Mouse (Mus musculus) telencephalon, adult 2 months (tissue): Measurements from ENCODE around the gene Trpm8.

Source experiments
- DNase-seq: peaks from one replicate; pipeline ENCODE4 v3.0.0-alpha.2; 2011; ENCODE audit warnings: low read depth, low spot score

Gene Trpm8

DNA sequence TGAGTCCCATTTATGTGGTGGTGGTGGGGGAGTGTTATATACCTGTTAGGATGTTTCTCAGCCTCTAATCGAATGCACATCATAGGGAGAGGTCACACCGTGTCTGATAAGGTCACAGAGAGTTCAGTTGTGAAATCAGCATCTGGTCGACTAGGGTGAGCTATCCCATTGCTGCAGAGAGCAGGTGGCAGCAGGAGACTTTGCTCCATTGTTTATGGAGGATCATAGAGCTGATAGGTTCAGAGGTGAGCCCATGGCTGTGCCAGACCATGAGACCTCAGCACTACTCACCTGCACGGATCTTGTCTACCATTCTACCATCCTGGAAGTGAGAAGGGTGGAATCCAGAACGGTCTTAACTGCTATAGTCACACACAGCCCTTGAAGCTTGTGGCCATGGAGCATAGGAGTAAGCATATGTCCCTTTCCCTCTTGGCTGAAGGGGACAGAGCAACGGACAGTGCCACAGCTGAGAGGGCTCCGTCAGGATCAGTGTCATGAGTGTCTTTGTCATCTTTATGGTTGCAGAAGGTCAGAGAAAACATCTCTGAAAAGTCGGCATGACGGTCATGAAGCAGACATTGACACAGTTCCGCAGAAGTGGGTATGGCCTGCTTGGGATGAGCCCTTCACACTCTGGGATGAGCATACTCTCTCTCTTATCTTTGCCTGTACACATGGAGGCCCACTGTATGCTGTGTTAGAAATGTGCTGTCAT, 6.9 kb downstream of the Trpm8 start:
- no peak for DNase-seq

DNA sequence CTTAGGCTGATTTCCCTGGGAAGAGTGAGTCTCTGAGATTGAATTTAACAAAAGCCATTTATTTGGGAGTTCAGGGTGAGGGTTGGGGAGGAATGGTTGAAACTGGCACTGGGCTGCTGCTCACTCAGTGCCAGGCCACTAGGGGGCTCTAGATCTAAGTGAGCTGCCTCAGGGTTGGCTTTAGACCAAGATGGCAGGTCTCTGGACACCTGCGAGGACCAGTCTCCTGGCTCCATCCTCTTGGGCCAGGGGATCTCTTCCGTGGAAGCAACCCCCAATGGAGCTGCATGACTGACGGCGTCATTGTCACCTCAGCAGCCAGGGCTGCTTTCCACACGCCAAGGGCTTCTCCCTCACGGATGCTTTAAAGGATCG, 7.5 kb downstream of the Trpm8 start:
- DNase-seq, result no peak

DNA sequence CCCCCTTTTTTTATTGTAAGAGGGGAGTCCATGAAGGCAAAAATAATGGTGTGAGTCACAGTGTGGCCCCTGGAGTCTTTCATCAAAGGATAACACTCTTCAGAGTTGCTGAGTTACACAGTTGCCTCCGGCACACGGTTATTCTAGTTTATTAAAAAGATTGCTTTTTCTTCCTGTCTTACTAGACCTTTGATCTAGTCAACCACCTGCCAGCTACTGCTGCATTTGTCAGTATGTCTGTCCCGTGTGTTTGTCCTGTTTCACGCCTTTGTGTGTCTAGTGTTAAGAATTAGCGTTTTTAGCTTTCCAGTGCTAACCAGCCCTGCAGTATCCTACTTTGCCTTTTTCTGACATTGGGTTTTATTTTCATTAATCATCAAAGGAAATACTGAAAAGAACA, 8.2 kb downstream of the Trpm8 start:
- no peak for DNase-seq

DNA sequence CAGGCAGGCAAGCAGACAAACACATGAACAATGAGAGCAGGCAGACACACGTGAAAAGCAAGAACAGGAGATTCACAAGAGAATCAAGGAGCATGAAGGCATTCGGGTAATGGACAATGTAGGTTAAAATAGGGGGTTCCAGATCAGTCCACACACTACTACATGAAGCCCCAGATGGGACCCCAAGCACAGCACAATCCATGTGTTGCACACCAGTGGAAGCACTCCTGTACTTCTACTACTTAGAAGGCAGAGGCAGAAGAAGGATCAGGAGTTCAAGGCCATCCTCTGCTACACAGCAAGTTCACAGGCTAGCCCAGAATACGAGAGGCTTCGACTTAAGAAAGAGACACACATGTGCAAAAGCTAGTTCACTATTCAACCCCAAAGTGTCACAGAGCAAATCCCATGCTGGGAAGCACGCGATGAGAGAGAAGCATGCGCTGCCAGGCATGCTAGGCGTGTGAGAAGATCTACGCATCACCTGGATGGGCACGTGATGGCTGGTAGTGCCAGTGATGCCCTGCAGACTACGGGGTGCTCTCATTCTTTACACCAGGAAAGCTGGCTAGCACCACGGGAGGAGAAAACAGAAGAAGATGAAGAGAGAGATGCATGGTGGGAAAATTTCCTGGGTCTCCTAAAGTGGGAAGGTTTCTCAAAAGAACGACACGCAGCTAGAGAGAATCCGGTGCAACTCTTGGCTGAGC, 8.8 kb downstream of the Trpm8 start:
- DNase-seq, result no peak

DNA sequence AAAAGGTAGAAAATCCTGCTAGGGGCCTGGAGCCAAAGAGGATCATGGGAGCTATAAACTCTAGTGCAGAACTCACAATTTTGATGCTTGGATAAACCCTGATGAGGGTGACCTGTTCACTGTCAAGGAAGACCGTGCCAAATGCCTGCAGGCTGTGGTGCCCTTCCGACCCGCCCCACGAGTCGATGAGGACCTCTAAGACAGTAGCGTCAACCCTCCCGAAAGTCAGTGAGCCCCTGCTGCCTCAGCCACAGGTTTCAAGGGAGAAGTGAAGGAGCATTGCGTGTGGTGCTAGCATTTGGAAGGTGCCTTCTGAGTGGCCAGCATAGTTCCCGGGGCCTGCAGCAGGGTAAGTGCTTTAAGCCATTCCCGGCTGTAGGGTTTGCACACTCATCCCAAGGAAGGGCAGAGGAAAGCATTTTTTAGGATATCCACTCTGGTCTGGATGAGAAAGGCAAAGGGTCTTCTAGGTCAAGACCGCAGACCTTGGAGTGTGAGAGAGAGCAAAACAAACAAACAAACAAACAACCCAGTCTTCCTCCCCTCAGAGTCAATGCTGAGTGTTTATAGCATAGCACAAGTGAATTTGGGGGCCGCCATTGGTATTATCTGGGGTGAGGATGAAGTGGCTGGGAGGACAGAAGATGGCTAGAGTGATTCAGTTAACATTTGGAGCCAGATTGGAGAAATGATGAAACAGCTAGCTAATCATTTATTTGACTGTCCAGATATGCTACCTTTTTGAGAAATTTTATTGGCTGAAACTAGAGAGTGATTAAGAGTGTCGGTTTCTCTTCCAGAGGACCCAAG, 9.6 kb downstream of the Trpm8 start:
- no peak for DNase-seq

DNA sequence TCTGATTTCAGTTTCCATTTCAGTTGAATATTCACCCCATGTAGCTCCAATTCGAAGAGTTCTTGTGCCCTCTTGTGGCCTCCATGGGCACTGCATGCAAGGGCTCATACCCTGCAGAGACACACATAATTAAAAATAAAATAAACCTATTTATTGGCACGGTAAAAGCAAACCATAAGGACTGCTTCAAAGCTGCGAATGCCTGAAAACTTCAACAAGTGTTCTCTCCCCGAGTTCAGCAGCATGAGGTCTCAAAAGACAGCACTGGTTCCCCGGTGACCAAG, 10.2 kb downstream of the Trpm8 start:
- no peak for DNase-seq

DNA sequence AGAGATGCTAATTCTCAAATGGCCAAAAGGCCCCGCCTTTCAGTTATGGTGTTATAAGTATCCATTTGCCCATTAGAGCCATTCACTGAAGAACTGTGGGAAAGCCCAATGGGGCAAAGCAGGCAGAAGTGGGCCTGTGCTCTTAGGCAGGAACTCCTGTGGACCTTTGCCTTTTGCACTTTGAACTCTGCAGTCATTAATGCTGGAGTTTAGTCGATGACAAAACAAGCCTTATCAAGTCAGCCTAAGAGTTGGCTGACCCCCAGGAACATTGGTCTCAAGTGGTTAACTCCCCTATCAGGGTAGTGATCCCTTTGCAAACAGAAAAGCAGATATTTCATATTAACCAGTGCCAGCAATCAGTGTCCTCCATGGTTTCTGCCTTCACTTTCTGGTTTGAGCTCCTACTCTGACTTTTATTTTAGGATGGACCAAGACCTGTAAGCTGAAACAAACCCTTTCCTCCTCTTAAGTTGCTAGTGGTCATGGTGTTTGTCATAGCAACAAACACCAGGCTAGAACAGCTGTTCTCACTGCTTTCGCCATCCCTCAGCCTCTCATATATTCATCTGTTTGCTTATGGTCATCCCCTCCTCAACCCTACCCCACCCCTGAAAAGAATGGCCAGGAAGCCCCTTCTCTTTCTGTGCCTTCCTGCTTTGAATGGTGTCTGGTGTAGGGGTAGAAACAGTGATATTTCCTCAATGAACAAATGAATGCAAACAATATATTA, 10.8 kb downstream of the Trpm8 start:
- no peak for DNase-seq

DNA sequence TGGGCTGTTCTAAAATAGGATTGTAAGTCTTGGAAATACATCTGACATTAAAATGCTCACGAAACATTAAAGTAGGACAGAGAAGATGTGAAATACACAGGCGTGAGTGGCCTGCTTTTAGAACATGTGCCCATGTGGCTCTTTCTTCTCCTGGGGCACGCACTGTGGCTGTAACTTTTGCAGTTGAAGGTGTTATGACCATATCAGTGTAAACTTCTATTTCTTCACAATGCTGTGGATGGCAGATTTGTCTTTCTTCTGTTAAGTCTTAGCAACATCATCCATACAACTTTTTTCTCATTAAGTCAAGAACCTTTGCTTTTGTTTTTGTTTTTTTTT, 11.3 kb downstream of the Trpm8 start:
- no peak for DNase-seq

DNA sequence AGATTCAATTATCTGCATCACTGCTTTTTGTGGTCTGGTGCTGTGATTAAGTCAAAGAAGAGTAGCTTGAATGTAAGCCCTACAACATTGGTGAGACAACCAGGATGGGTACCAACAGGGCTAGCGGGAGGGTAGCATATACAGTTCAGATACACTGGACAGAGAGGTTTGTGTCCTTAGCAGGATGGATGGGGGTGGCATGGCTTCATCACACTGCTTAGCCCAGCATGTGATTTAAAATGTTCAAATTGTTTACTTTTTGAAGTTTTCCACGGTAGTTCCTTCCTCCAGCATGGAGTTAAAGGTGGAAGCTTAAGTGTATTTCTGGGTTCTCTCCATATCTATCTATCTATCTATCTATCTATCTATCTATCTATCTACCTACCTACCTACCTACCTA, 11.7 kb downstream of the Trpm8 start:
- no peak for DNase-seq

DNA sequence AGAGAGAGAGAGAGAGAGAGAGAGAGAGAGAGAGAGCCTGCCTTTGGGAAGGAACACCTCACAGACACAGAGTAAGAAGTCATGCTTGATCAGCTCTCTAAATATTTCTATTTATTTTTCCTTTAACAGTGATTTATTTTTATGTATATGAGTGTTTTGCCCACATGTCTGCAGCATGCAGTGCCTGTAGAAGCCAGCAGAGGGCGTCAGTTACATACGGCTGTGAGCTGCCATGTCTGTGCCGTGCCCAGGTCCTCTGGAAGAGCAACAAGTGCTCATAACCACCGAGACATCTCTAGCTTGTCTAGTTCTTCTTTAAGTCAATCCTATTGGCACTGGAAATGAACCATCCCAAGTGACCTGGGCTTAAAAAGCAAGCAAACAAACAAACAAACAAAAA, 12.5 kb downstream of the Trpm8 start:
- no peak for DNase-seq

DNA sequence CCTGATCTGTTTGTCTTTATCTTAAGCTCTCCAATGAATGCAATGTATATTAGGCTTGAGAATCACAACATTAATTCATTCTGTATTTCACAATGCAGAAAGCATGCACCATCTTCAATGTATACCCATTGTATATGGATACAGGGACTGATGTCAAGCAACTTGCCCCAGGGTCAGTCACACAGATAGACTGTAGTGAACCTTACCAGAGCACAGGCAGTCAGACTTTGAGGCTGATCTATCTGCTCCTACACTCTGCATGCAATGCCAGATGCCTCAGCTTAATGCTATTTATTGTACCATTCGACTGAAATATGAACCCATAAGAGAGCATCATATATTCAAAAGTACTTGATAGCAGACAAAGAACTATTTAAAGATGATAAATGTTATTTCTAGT, 13.1 kb downstream of the Trpm8 start:
- no peak for DNase-seq

DNA sequence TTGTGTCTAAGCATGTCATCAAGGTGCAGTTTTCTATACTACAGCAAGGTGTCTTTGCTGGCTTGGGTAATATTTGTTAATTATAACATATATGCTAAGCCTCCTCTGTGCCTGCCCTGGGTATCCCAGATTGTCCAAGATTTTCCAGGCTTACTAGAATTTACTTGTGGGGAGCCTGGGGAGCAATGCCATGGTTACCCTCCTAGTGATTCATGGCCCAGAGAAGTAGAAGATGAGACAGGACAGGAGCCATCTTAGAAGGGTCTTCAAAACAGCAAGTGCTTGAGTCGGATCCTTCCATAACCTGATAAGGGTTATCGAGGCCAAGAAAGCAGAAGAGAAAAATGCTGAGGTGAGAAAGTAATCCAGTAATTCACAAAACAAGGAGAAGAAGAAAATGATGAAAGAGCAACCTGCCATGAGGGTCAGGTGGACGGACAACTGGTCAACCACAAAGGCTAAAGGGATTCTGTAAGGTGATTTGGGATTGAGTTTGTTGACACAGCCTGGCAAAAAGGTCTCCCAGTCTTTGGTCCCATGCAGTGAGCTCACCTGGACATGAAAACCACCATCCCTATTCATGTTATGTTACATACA, 14.0 kb downstream of the Trpm8 start:
- DNase-seq, result no peak

DNA sequence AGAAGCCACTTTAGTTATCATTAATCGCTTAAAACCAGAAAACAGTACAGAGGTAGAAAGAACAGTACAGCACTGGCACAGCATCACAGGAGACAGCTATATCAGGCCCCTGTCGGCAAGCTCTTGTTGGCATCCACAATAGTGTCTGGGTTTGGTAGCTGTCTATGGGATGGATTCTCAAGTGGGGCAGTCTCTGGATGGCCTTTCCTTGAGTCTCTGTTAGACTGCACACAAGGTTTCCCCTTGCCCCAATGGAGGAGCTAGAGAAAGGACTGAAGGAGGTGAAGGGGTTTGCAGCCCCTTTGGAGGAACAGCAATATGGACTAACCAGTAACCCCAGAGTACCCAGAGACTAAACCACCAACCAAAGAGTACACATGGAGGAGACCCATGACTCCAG, 14.6 kb downstream of the Trpm8 start:
- no peak for DNase-seq

DNA sequence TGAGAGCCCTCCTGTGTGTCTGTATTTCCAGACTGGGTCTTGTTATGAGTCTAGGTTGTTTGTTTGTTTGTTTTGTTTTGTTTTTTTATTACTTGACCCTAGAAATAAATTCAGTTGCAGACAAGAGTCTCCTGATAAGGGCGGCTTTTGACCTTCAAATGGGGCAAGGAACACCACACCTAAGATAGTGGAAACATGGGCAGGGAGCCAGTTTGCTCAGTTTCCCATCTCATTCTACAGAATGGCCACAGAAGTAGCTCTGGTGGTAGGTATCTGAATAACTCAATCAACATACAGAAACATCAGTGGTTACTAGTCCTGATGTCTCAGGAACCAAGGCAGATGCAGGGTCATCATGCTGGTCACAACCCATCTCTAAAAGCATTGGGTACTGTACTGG, 17.2 kb downstream of the Trpm8 start:
- DNase-seq, result no peak

DNA sequence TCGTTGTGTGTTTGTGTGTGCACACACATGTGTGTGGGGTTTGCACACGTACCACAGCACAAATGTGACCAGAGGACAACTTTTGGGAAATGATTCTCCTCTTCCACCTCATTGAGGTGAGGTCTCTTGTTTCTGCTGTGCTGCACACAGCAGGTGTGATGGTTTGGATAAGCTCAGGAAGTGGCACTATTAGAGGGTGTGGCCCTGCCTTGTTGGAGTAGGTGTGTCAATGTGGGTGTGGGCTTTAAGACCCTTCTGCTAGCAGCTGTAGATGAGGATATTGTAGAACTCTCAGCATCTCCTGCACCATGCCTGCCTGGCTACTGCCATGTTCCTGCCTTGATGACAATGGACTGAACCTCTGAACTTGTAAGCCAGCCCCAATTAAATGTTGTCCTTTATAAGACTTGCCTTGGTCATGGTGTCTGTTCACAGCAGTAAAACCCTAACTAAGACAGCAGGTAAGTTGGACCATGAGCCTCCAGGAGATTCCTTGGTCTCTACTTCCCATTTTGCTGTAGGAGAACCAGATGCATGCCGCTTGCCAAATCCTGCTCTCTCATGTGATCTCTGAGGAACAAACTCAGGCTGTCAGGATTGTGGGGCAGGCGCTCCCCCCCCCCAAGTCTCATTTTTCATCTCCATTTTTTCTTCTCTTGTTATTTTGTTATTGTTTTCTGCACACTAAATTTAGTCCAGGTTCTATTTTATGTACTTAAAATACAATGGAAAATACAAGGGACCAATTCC, 18.9 kb downstream of the Trpm8 start:
- DNase-seq, result no peak

DNA sequence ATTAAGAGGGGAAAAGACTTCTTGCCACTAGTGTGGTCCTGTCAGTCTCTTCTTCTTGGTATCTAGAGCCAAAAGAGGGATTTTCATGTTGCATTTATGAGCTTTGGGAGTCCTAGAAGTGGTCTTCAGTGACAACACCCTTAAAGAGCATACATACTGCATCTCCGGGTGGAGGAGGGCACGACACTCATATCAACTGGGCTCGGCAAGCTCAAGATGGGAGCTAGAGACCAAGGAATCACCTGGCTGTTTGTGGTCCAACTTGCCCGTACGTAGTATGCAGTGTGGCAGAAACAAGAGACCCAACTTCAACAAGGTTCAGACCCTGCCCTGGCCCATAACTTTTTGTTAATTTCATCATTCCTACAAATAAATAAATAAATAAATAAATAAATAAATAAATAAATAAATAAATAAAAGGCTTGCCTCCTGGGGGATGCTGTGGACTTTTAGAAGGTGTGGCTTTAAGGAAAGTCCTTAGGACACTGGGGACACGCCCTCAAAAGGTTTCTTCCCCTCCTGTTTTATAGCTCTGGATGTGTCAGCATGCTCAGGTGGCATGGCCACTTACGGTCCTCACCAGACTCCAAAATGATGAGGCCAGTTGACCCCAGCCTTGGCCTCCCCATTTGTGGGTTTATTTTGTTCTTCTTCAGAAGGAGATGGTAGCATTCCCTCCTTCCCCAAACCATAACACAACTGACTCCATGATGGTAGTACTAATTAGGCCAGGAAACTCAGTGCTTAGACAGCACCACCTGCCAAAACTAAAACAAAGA, 20.2 kb downstream of the Trpm8 start:
- DNase-seq, result no peak

DNA sequence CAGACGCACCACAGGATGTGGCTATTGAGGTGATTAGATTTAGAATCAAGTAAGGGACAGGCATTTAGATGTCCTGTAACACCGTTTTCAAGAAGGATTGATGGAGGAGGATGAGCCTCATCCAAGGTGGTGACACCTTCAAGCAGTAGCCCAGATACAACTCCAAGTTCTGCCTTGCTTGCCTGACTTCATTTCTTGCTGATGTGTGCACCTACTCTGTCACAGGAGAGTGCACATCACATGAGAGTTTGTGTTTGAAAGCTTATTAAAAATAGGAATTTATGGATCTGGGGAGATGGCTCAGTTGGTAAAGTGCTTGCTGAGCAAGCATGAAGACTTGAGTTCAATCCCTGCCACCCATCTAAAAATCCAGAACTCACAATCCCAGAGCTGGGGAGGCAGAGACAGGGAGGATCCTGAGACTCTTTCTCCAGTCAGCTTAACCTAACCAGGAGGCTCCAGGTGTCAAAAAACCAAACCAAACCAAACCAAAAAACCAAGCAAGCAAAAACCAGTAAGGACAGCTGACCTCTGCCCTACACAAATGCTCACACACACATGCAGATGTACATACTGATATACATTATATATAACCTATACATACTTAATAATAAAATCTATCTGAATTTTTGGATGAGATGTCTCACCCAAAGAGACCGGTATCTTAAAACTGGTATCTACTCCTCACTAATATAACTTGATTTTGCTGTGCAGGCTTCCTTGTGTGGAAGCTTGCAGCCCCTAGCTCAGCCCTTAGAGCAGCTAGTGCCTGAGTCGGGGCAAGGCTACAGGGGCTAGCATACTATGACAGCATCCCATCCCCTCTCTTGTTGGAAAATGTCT, 21.4 kb downstream of the Trpm8 start:
- DNase-seq, result no peak

DNA sequence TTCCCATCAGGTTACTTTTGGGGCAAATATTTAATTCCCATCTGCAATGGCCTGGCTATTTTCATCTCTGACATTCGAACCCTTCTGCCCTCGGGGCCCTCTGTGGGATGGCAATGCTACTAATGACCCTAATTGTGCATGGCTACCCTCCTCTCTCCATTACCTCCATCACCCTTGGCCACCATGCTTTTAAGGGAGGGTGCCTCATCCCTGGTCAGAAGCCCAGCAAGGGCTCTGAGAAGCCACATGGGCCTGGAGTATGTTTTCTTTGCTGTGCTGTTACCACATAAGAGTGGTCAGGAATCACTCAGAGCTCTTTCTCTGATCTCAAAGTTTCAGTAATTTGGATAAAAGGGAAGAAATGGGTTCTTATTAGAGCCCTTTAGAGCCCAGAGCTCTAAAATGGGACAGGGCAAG, 22.1 kb downstream of the Trpm8 start:
- DNase-seq, result no peak

DNA sequence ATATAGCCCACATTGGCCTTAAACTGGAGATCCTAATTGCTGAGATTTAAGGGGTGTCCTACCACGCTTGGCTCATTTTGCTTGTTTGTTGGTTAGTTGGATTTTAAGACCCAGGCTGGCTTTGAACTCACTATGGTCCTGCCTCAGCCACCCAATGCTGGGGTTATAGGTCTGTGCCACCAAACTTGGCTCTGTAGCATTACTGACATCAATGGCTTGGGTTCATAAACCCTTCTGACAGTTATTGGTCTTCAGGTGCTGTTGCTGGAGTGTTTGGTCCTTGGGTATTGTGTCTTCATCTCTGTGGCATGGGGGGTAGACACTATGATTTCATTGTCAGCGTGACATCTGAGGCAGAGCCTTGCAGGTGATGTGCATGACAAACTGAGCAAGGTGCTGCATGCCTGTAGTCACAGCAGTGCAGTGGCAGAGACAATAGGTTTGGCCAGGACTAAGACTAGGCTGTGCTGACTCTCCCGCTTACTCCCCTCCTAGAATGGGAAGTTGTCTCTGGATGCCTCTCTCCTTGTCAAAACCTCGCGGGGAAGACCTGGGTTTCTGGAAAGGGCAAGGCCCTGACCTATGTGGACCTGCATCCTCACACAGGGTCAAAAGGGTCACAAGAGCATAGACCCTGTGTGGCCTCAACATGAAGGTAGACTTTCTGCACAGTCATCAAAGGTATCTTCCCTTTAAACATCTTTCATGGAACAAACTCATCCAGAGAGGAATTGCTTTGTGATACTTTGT, 23.0 kb downstream of the Trpm8 start:
- no peak for DNase-seq
